Mouse (Mus musculus) B cell, adult 67 days (primary cell): ENCODE results near the gene Rgsl1. TPM values are rescaled to one million over a fixed set of nuclear protein-coding genes. Genes with fewer than 3 reads are reported as not detected.

Experiments used
- total RNA-seq, 2 experiments: library from RNA; stranded (reverse); gene quantifications; 4 replicates each; pipeline ENCODE4 v1.2.4; 2023

Rgsl1 gene
- total RNA-seq = not detected

GRCm38 (mm10) chr1:153844042-153844441 is at the start of gene Rgsl1:
Gene Rgsl1, minus strand, starts transcription at chr1:153844142.

GRCm38 (mm10) chr1:153891442-153891841 is 47.5 kb upstream of the Rgsl1 start, which contains the start of gene Teddm1a:
Gene Teddm1a, plus strand, starts transcription at chr1:153891742.

GRCm38 (mm10) chr1:153874045-153874444 is 30.1 kb upstream of the Rgsl1 start, which contains the start of gene Teddm1b:
Gene Teddm1b, plus strand, starts transcription at chr1:153874345.

GRCm38 (mm10) chr1:153749211-153749801 is 94.6 kb downstream of the Rgsl1 start, which contains the start of gene Rnasel:
Gene Rnasel, plus strand, starts transcription at chr1:153749426.

GRCm38 (mm10) chr1:153740145-153740544 is 103.8 kb downstream of the Rgsl1 start, which contains the start of gene Rgs16:
Gene Rgs16, plus strand, starts transcription at chr1:153740349.

Other genes with a start within 250 kb of the Rgsl1 start
- gene Rgs8, start 191.1 kb downstream of the Rgsl1 start, total RNA-seq = not detected
- 1 to 10 TPM; 5.0 to 5.7 TPM for gene Rgs16, start 103.8 kb downstream of the Rgsl1 start, total RNA-seq
- 10 to 100 TPM; 13.9 to 17.9 TPM for gene Rnasel, start 94.7 kb downstream of the Rgsl1 start, total RNA-seq
- not detected for gene Teddm1b, start 30.2 kb upstream of the Rgsl1 start, total RNA-seq
- gene Teddm1a, start 47.6 kb upstream of the Rgsl1 start, total RNA-seq = not detected
- 100 to 1,000 TPM; 124 to 135 TPM for gene Glul, start 55.8 kb upstream of the Rgsl1 start, total RNA-seq
- under 1 TPM; 0.47 to 0.73 TPM for gene Teddm2, start 56.1 kb upstream of the Rgsl1 start, total RNA-seq